Mouse (Mus musculus) kidney, adult 9 months (tissue): ENCODE results near the gene Zfp747.
A peak's percentile ranks its signal among the peaks of the same experiment; 100 is the strongest.
"Not testable (repeated sequence)": the region's sequence is repeated elsewhere in the genome, so short reads cannot be mapped to it uniquely, and the experiment has no call there.

Experiments
- DNase-seq: peaks from one replicate; pipeline ENCODE4 v3.0.0; 2022

The Zfp747 gene

DNA sequence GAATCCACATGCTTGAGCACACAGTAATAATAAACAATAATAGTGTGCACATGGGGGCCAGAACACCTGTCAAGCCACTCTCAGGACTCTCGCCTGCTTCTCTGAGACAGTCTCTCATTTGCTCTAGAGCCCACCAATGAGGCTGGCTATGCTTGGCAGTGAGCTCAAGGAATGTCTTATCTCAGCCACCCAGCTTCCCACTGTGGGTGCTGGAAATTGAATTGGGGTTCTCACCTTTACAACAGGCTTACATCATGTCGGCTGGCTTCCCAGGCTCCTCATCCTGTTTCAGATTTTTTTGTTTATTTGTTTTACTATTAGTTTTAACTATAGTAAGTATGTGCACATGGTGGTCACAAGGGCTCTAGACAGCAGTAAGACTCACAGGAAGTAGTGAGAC is 4.6 kb downstream of the Zfp747 start:
- no peak for DNase-seq

DNA sequence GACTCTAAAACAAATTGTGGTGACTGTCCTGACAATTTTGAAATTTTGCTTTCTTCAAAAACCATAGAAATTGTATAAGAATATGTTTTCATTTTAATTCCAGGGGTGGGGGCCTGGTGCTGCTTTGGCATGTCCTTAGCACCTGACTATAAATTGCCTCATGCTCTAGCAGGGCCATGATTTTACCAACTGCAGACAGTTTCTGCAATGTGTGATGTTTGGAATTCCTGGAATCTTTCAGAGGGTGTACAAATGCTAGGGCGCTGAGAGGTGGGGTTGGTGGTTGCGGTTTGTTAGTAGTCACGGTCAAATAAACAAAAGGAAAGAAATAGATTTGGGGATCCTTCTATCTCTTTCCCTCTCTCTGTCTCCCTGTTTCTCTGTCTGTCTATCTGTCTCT is 9.6 kb downstream of the Zfp747 start:
- DNase-seq = no peak

DNA sequence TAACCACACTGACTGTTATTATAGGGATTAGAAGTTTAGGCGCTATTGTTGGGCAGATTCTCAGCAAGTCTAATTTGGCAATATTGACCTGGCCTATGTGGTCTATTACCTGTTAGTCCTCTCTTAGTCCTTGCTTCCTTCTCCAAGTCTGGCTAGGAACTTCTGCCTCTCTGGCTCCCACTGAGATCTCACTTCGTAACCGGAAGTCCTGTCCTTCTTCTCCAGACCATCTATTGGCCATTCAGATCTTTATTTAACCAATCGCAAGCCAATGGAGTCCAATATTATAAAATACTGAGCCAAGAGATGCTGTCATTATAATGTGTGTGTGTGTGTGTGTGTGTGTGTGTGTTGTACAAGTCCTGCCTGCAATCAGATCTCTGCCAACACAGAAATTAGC is 11.7 kb downstream of the Zfp747 start:
- peak; percentile 22 for DNase-seq

DNA sequence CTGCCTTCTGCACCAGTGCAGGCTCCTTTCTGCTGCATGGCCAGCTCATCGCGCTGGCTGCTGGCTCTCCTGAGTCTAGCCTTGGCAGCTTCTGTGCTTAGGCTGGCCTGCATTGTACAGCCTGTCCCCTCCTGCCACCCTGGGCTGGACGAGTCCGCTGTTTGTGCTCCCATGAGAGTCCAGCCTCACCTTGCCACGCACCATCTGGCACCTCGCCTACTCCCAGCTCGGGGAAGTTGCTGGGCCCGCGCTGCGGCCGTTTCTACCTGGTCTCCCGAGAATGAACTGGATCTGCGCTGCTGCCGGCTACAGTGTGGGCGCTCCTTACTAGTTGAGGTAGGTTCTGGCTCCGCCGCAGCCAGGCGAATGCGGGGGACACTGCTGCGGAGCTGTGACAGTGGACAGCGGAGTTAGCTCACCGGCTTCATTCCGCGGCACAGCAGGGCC is 12.4 kb downstream of the Zfp747 start:
- DNase-seq = peak; percentile 38

DNA sequence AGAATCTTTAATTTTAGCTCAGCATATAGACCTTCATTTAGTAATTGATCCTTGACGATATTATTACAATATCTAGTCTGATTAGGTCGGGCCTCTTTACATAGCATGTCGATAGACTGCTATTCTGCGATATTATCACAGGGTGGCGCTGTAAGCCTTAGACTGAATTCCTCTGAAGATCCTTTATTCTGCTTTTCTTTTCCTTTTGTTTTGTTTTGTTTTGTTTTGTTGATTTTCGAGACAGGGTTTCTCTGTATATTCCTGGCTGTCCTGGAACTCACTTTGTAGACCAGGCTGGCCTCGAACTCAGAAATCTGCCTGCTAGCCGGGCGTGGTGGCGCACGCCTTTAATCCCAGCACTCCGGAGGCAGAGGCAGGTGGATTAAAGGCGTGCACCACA is 13.4 kb downstream of the Zfp747 start:
- DNase-seq = peak; percentile 56

DNA sequence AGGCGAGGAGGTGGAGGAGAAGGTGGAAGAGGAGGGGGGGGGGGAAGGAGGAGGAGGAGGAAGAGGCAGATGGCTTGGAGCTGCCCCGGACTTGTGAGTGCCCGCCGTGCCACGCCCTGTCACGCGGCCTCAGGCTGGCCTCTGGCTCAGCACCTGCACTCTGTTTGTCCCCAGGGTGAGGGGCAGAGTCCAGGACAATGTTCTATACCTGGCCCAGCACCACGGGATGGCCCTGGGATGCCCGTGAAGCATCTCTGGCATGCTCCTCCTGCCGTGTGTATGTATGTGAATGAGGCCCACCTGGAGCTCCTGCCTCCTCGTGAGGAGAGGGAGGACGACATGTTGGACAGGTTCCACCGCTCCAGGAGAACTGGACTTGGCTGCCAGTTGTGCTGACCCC is 14.4 kb downstream of the Zfp747 start:
- peak; percentile 74 for DNase-seq

- no peak for DNase-seq
These were observed 15.6 kb downstream of the Zfp747 start for GRCm38 (mm10) chr7:127360265-127360664.

DNA sequence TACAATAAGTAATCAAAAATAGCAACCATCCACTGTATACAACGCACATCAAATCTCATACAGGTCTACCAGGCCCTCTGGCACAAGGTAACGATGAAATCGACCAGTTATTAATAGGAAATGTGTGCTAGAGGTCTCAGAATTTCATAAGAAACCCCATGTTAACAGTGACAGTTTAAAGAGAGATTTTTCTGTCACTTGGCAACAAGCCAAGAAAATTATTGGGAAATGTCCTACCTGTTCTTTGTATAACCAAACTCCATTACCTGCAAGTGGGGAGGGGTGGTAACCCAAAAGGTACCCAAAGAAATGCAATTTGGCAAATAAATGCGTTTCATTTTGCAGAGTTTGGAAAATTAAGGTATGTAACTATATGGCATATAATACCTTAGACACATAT is 17.4 kb downstream of the Zfp747 start:
- DNase-seq = no peak

DNA sequence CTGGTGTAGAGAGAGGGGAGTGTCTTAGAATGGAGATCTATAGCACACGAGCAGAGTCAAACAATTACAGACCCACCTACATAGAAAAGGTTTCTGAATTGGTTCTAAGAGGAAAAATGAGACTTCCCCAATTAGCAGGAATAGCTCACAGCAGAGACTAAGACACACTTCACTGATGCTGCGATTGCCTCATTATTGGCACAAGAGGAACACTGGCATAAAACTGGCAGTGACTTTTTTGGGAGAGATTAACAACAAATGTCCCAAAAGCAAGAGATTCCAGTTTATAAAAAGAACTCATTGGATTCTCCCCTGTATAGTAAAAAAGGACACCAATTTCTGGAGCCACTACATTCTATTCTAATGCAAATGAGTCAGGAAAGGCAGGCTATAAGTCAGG is 18.0 kb downstream of the Zfp747 start:
- DNase-seq = no peak

GRCm38 (mm10) chr7:127355796-127356195 is 20.1 kb downstream of the Zfp747 start:
- DNase-seq = no peak

- DNase-seq = no peak
These were observed 24.4 kb downstream of the Zfp747 start for GRCm38 (mm10) chr7:127351230-127352004.

DNA sequence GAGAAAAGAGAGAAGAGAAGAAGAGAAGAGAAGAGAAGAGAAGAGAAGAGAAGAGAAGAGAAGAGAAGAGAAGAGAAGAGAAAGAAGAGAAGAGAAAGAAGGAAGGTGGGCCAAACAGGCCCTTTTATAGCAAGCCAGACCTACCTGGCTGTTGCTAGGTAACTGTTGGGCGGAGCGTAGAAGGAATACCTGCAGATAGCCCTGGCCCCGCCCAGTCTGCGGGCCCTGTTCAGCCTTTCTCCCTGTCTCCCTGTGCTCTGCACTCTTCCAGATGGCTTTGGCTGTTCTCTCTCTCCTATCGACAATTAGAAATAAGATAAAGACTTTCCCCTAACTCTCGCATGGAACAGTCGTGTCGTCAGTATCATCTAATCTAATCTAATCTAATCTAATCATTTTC is 29.2 kb downstream of the Zfp747 start:
- DNase-seq = peak; percentile 82

- peak; percentile 96 for DNase-seq
These were observed 30.1 kb downstream of the Zfp747 start, which contains the start of gene Zfp768 for GRCm38 (mm10) chr7:127345512-127346325. Gene Zfp768 (minus strand): TSS chr7:127345589.

- DNase-seq = peak; percentile 73
These were observed 30.8 kb downstream of the Zfp747 start for GRCm38 (mm10) chr7:127345092-127345491.

GRCm38 (mm10) chr7:127344371-127344770 is 31.5 kb downstream of the Zfp747 start:
- peak; percentile 69 for DNase-seq

DNA sequence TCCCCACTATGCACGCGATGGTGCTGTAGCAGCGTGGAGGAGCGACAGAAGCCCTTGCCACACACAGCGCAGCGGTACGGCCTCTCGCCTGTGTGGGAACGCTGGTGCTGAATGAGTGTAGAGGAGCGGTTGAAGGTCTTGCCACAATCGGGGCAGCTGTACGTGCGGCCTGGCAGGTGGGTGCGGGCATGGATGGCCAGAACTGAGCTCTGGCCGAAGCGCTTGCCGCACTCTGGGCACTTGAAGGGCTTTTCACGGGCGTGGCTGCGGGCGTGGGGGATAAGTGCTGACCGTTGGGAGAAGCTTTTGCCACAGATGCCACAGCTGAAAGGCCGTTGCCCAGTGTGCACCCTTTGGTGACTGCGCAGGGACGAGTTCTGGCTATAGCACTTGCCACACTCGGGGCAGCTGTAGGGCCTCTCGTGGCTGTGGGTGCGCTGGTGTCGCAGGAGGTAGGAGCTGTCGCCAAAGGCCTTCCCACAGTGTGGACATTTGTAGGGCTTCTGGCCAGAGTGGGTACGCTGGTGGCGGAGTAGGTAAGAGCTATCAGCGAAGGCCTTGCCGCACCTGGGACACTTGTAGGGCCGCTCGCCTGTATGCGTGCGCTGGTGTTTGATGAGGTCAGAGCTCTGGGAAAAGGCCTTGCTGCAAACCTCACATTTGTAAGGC is 32.4 kb downstream of the Zfp747 start:
- DNase-seq = no peak

- no peak for DNase-seq
These were observed 33.0 kb downstream of the Zfp747 start for GRCm38 (mm10) chr7:127342888-127343287.

DNA sequence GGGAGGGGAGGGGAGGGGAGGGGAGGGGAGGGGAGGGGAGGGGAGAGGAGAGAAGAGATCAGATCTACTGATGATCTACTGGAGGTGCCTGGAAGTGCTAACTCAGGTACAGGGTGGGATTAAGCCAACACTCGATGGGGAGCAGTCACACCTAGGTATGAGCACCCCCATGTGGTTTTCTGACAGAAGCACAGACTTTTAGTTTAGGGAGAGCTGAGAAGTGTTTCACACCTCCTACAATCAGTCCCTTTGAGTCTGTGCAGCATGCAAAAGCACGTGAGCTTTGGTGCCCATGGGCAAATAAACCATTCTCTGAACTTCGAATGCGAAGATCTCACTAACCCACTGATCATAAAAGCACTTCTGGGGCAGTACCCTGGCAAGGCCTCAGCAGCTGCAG is 33.5 kb downstream of the Zfp747 start:
- peak; percentile 58 for DNase-seq

DNA sequence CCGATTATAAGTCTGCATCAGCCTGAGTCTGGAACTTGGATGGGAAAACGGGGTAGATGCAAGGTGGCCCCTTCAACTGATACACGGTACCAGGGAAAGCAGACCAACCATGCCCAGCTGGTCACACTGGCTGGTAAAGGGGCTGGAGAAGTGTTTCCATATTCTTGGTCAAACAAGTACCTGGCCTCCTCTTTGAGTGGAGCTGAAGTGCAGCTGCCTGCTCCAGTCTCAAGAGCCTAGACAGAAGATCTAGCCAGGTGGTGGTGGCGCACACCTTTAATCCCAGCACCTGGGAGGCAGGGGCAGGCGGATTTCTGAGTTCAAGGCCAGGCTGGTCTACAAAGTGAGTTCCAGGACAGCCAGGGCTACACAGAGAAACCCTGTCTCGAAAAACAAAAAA is 34.0 kb downstream of the Zfp747 start:
- not testable (repeated sequence) for DNase-seq

- peak; percentile 90 for DNase-seq
These were observed 34.5 kb downstream of the Zfp747 start for GRCm38 (mm10) chr7:127341356-127341755.

GRCm38 (mm10) chr7:127337636-127338035 is 38.2 kb downstream of the Zfp747 start:
- DNase-seq = peak; percentile 43

GRCm38 (mm10) chr7:127335604-127336003 is 40.2 kb downstream of the Zfp747 start:
- DNase-seq = no peak

- DNase-seq = no peak
These were observed 42.6 kb downstream of the Zfp747 start for GRCm38 (mm10) chr7:127333240-127333639.
